Mouse (Mus musculus): Measurements from ENCODE around the gene Capn11.
"Not testable (repeated sequence)": the region's sequence is repeated elsewhere in the genome, so short reads cannot be mapped to it uniquely, and the experiment has no call there.

Gene Capn11

GRCm38 (mm10) chr17:45628885-45629855, 30.0 kb downstream of the Capn11 start:
- no peak for DNase-seq (ENCODE audit: low spot score)

- no peak for DNase-seq (ENCODE audit: low spot score)
Measured at GRCm38 (mm10) chr17:45628160-45628559, 31.0 kb downstream of the Capn11 start.

GRCm38 (mm10) chr17:45626577-45627134, 32.5 kb downstream of the Capn11 start:
- DNase-seq (ENCODE audit: low spot score): peak; percentile 31

- not testable (repeated sequence) for DNase-seq (ENCODE audit: low spot score)
Measured at GRCm38 (mm10) chr17:45623425-45623824, 35.7 kb downstream of the Capn11 start.

GRCm38 (mm10) chr17:45619386-45620256, 39.5 kb downstream of the Capn11 start:
- DNase-seq (ENCODE audit: low spot score): peak; percentile 34

- DNase-seq (ENCODE audit: low spot score): peak; percentile 24
Measured at GRCm38 (mm10) chr17:45618941-45619385, 40.2 kb downstream of the Capn11 start.

GRCm38 (mm10) chr17:45617655-45618054, 41.5 kb downstream of the Capn11 start:
- DNase-seq (ENCODE audit: low spot score): no peak

- no peak for DNase-seq (ENCODE audit: low spot score)
Measured at GRCm38 (mm10) chr17:45616679-45617078, 42.4 kb downstream of the Capn11 start.

- no peak for DNase-seq (ENCODE audit: low spot score)
Measured at GRCm38 (mm10) chr17:45616046-45616650, 43.0 kb downstream of the Capn11 start.

GRCm38 (mm10) chr17:45612921-45613320, 46.2 kb downstream of the Capn11 start:
- DNase-seq (ENCODE audit: low spot score): no peak

- DNase-seq (ENCODE audit: low spot score): no peak
Measured at GRCm38 (mm10) chr17:45612008-45612407, 47.1 kb downstream of the Capn11 start.

- no peak for DNase-seq (ENCODE audit: low spot score)
Measured at GRCm38 (mm10) chr17:45610144-45610866, 48.8 kb downstream of the Capn11 start.

- no peak for DNase-seq (ENCODE audit: low spot score)
Measured at GRCm38 (mm10) chr17:45608396-45608795, 50.7 kb downstream of the Capn11 start.

GRCm38 (mm10) chr17:45606992-45607879, 51.9 kb downstream of the Capn11 start:
- no peak for DNase-seq (ENCODE audit: low spot score)

- DNase-seq (ENCODE audit: low spot score): no peak
Measured at GRCm38 (mm10) chr17:45602984-45603383, 56.1 kb downstream of the Capn11 start.

GRCm38 (mm10) chr17:45601877-45602304, 57.2 kb downstream of the Capn11 start, which contains the start of gene Mymx:
Mymx (minus strand) TSS chr17:45602102.
- DNase-seq (ENCODE audit: low spot score): no peak

- no peak for DNase-seq (ENCODE audit: low spot score)
Measured at GRCm38 (mm10) chr17:45601325-45601724, 57.8 kb downstream of the Capn11 start.

- no peak for DNase-seq (ENCODE audit: low spot score)
Measured at GRCm38 (mm10) chr17:45600267-45600666, 58.9 kb downstream of the Capn11 start.

- peak; percentile 75 for DNase-seq (ENCODE audit: low spot score)
Measured at GRCm38 (mm10) chr17:45599446-45600242, 59.5 kb downstream of the Capn11 start, which contains the start of gene Slc29a1. Slc29a1 (minus strand) TSS chr17:45599606.
